Mouse (Mus musculus) lung, postnatal 10 days (tissue): ENCODE data around the gene 4930590J08Rik.
"Not testable (repeated sequence)": the region's sequence is repeated elsewhere in the genome, so short reads cannot be mapped to it uniquely, and the experiment has no call there.

ENCODE experiments used
- DNase-seq: peaks from one replicate; pipeline ENCODE4 v3.0.0; 2021

The 4930590J08Rik gene

DNA sequence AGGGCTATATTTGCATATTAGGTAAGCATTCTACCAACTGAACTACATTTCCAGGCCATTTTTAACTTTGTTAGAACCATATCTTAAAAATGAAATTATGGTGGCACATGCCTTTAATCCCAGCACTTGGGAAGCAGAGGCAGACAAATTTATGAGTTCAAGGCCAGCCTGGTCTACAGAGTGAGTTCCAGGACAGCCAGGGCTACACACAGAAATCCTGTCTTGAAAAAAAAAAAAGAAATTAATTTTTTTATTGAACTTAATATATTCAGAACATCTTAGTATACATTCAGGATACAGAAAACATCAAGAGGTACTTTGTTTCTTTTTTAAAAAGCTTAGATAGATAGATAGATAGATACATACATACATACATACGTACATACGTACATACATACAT lies at the start of gene 4930590J08Rik:
TSS of gene 4930590J08Rik (plus strand) at position 301 of the 400 bp plus-strand sequence.
- DNase-seq = not testable (repeated sequence)

DNA sequence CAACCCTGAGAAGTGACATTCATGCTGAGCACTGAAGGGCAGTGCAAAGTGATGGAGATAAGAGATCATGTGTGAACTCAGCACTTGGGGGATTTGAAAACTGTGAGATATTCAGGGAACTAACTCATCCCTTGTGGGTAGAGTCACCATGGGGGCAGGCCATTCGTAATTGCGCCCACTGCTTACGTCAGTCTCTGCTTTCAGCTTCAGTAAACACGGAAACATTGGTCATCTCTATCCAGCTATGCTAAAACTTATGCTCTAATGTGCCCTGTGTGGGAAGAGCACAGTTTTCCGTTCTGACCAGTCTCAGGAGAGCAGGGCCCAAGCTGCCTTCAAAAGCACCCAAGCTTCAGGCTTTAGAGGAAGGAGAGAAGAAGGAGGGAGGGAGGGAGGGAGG lies 44.3 kb upstream of the 4930590J08Rik start:
- no peak for DNase-seq

- no peak for DNase-seq
These were observed 39.8 kb upstream of the 4930590J08Rik start for GRCm38 (mm10) chr6:91862848-91863247.

DNA sequence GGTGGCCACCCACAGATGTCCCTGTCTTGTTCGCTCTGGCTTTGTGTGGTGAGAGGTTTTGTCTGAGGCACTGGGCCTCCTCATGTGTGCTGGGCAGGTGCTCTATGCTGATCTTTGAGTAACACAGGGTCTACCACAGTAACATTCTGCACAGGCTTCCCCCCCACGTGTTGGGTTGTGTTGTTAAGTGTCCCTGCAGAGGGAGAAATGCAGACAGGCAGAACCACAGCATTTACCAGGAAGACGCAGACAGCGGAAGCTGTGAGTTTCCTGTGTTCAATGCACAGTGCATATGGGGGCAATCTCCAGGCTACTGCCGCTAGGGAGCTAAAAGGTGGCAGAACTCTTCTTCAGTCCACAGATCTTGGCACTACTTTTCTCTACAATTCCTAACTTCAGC lies 38.0 kb upstream of the 4930590J08Rik start:
- no peak for DNase-seq

GRCm38 (mm10) chr6:91865601-91866000 lies 37.0 kb upstream of the 4930590J08Rik start:
- DNase-seq = no peak

DNA sequence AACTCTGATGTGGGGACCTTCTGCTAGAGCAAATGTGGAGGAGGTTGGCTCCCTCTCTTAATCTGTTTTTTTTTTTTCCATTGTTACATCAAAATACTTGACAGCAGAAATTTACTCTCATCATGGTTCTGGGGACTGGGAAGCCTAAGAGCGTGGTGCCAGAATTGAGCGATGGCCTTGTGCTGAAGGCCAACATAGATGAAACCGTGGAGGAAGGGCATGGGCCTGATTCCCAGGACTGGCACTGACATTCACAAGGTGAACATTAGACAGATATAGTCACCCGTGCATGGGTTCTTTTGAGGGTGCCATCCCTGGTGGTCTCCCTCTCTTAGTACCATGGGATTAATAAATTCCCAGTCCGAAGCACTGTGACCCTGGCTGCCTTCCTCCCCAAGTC lies 34.5 kb upstream of the 4930590J08Rik start:
- DNase-seq = no peak

GRCm38 (mm10) chr6:91872781-91873180 lies 29.8 kb upstream of the 4930590J08Rik start:
- DNase-seq = no peak

DNA sequence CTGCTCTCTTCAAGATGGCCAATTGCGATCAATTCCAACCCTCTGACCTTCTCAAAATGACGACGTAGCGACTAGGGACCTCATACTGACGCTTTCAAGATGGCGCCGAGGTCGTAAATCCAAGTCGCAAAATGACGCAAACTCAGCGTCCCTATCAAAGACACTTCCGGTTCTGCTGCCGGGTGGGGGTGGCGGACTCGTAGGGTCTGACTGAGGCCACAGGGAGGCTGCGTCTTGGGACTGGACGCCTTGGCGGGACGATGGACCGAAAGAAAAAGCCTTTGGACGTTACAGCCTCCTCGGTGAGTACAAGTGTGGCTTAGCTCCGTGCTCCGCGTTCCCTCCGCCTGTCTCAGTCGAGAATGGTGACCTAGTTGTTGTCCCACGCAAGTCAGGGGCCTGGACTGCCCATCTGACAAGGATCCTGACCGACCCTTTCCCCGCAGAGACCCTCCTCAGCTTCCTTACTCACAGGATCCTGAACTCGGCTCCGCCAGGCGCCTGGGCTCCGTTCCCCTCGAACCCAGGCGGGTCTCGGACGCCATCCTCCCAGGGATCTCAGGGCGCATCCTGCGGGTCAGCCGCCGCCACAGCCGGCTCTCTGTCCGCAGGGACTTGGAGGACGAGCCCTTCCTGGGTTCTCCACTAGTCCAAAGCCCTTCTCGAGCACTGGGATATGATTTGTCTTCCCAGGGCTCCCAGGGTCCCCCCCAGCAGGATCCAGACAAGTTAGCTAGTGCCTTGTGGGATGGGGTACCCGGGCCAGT lies 24.5 kb upstream of the 4930590J08Rik start, which contains the start of gene Ccdc174:
TSS of gene Ccdc174 (plus strand) at position 169 of the 767 bp plus-strand sequence.
- peak; percentile 97 for DNase-seq

DNA sequence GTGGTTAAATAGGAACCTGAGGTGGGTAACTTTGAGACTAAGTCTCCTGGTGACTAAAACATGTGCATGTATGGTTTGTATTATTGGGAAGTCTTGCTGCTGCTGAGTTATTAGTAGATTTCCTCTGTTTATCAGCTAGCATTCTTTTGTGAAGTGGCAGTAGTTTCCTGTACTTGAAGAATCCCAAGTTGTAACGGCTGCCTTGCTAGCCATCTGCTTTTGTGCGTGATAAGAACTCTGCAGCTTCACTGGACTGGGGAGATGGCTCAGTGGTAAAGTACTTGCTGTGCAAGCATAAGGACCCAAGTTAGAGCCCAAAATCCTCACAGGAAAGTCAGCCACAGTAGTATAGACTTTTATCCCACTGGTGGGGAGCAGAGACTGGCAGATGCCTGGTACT lies 18.8 kb upstream of the 4930590J08Rik start:
- DNase-seq = peak; percentile 5

DNA sequence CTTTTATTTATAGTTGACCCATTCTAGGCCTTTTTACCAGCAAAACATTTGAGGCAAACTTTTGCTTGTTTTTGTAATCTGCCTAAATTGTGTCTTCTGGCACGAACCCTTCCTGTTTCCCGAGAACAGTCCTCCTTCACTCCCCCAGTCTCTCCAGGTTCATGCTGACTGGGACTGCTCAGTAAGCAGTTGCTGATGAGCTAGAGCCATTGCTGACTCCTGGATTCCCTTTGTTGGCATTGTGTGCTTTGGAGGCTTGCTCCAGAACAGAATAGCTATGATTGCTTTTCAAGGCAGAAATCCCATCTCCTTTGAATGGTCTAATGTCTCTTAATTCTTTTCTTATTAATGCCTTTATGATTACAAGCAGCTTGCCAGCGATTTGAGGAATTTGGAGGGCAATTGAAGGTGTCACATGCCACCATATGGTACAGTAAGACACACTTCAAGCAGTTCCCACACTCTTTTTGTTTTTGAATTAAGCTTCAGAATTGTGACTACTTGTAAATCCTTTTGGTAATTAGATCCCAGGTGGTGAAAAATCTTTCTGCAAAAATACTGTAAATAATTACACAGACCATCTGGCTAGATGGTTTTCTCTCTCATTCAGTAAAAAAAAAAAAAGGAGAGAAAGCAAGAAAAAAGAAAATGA lies 13.2 kb upstream of the 4930590J08Rik start:
- no peak for DNase-seq

DNA sequence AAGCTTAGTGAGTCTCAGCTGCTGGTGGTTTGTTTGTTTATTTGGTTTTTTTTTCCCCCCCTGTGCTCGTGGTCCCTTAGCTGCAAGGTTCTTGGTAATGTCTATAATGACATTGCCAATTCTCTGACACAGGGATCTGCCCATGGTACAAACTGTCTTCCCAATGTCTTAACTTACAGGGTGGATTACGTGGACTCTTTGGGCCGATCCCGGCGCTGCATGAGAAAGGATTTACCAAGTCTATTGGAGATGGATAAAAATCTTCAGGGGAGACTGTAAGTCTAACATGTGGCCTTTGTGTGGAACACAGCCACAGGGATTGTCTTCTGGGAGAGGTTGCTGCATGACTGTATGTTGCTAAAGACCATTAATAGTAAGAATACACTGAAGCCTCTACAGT lies 12.0 kb upstream of the 4930590J08Rik start:
- DNase-seq = no peak

DNA sequence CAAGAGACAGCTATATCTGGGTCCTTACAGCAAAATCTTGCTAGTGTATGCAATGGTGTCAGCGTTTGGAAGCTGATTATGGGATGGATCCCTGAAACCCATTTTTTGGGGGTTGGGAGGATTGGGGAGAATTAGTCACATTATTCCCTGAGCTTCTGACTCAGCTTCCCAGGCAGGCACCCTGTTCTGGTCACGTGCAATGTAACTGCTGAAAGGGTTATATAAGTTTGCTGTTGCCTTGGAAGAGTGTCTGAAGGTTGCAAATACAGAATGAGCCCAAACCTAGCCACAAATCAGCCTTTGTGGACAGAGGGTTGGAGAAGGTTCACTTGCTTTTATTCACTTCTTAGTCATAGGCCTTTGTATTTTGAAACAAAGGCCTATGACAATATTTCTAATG lies 10.8 kb upstream of the 4930590J08Rik start:
- no peak for DNase-seq

DNA sequence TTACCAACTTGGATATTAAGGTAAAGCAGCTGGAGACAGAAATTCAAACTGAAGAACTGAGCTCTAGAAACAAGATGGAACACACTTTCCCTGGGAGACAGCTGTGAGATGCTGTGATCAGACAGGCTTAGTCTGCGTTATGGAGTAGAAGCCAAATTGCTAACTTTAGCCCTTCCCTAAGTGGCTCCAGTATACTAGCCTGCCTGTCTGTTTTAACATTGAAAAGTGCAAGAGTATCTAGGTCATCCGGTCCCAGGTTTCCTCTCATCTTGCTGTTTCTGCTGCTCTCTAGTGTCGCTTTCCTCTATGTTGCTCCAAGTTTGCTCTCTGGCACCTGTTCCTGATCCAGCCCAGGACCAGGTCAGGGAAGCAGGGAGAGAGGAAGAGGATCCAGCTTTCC lies 5.8 kb upstream of the 4930590J08Rik start:
- DNase-seq = no peak

DNA sequence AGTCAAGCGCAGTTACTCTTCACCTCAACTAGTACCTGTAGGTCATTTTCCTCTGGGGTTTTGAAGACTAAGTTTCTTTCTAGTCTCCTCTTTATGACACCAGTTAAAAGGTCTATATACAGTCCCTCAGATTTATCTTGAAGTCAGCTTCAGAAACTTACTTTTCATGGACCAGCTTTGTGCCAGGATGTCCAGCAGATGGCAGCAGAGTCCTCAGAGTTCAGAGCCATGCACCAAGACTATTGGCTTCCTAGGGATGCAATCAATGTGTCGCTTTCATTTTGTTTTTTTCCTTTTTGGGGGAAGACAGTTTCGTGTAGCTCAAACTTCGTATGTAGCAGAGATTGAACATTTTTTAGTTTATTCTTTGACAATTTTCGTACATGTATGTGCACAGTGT lies 1.1 kb upstream of the 4930590J08Rik start:
- peak; percentile 86 for DNase-seq

GRCm38 (mm10) chr6:91914011-91914410 lies 11.4 kb downstream of the 4930590J08Rik start:
- DNase-seq = no peak

GRCm38 (mm10) chr6:91917286-91917685 lies 14.7 kb downstream of the 4930590J08Rik start:
- DNase-seq = no peak

GRCm38 (mm10) chr6:91917716-91918115 lies 15.1 kb downstream of the 4930590J08Rik start:
- DNase-seq = no peak

DNA sequence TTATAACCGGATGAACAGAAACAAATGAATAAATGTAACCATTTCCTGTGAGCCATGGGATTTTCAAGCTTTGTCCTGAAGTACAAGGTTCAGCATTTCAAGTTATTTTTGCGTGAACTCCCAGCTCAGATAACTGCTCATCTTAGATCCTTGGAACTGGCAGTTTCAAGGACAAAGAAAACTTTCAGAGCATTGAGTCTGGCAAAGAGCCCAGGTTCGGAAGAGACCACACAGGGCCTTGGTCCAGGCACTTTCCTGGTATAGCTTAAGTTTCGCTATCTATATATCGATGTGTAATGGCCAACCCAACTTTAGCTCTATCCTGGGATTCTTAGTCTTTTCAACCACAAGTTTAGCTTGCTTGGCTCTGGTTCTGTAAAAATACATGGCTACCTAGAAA lies 28.6 kb downstream of the 4930590J08Rik start:
- DNase-seq = no peak

GRCm38 (mm10) chr6:91938491-91938890 lies 35.9 kb downstream of the 4930590J08Rik start:
- DNase-seq = peak; percentile 64

- no peak for DNase-seq
These were observed 45.8 kb downstream of the 4930590J08Rik start for GRCm38 (mm10) chr6:91948426-91948825.

DNA sequence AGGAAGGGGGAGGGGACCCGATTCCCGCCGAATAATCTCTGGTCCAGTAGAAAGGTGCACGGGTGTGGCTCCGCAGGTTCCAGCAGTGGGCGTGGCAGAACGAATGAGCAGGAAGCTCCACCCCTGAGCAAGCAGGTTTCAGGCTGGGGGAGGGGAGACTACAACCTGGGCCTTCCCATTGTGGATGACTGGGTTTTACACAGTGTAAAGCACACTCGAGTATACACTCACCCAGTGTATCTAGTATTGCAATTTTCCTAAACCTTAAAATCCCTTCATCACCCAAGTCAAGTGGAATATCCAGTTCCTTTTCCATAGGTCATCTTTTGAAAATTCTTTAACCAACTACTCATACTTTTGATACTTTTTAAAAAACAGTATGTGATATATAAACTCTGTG lies 55.4 kb downstream of the 4930590J08Rik start:
- DNase-seq = not testable (repeated sequence)

DNA sequence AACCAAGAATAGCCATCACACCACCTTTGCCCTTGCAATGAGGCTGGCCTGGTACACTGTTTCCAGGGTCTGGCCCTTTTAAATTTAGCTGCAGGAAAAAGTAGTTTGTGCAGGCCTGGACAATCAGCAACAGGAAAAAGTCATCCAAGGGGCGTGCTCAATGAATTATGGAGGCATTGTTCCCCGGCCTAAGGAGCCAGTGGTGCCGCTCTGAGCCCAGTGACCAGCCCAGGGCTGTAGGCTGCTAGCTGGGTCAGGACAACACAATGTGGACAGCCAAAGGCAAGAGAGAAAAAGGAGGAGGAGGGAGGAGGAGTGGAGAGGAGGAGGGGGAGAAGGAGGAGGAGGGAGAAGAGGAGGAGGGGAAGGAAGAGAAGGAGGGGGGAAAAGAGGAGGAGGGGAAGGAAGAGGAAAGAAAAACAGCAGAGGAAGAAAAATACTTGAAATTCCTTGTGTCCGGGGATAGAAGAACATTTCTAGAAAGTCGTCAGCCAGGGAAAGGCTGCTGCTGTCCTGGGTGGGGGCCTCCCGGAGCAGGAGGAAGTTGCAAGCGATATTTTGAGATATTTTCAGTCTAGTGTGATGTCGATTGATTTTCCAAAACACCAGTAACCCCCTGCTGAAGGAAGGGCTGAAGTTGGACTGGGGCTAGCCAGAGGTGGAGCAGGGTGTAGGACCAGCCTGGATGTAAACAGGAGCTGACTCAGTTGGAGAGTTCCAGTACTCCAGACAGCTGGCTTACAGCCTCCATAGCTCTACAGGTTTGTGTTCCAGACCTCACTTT lies 57.6 kb downstream of the 4930590J08Rik start:
- DNase-seq = peak; percentile 81

DNA sequence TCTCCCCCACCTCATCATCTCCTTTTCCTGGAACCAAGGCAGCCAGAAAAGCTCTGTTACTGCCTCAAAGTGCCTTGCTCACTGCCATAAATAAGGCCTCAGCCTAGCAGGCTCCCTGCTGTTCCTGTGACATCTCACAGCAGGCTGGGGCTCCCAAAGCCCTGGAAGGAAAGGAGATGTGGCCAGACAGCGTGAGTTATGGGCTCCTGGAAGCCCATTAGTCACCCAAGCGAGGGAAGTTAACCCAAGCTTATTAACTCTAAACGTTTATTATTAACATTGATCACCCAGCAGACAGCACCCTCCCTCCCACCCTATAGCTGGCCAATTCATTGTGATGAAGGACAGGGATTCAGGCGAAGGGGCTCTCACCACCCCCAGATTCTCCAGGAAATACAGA lies 60.8 kb downstream of the 4930590J08Rik start:
- DNase-seq = peak; percentile 16

DNA sequence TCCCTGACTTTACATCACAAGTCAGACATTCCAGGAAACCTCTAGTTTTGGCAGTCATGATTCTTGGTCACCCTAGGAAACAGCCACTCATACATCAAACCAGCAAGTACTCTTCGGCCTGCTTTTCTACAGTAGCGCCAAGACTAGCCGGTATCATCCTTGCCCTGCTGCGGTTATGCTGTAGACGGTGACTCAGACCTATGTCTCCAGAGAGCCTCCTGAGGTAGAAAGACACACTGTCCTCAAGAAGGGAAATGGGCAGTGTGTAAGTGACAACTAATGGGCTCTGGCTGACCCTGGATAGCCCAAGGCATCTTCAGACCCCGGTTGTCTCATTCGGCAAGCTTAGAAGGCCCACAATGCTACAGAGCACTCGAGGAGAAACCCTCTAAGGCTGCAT lies 62.5 kb downstream of the 4930590J08Rik start:
- no peak for DNase-seq
